Mouse (Mus musculus) liver, embryonic 12.5 days (tissue): ENCODE results near the gene Rexo5. TPM values are rescaled to one million over a fixed set of nuclear protein-coding genes. Genes with fewer than 3 reads are reported as not detected.

Source experiments
- ATAC-seq: fragments of 200-750 bp; cut with Nextera tagmentation; 2 replicates; pipeline ENCODE4 v1.8.0; 2017; ENCODE audit warnings: moderate number of reproducible peaks, mild to moderate bottlenecking, moderate library complexity
- H3K27ac ChIP-seq: fragments of 300-500 bp; sonication (generic); 2 replicates; pipeline ENCODE4 v1.5.1; 2016; ENCODE audit warnings: mild to moderate bottlenecking
- H3K27me3 ChIP-seq: fragments of 300-500 bp; sonication (generic); replicated peaks from 2 replicates; pipeline ENCODE4 v1.6.1; 2016; ENCODE audit warnings: mild to moderate bottlenecking, moderate library complexity
- H3K36me3 ChIP-seq: fragments of 300-500 bp; sonication (generic); 2 replicates; pipeline ENCODE4 v1.6.1; 2016; ENCODE audit warnings: mild to moderate bottlenecking, moderate library complexity
- H3K4me1 ChIP-seq: fragments of 300-500 bp; sonication (generic); 2 replicates; pipeline ENCODE4 v1.6.1; 2016
- H3K4me2 ChIP-seq: fragments of 300-500 bp; sonication (generic); 2 replicates; pipeline ENCODE4 v1.6.1; 2016; ENCODE audit warnings: mild to moderate bottlenecking, moderate library complexity
- H3K4me3 ChIP-seq: fragments of 300-500 bp; sonication (generic); 2 replicates; pipeline ENCODE4 v1.5.1; 2016; ENCODE audit warnings: mild to moderate bottlenecking, moderate library complexity
- H3K9ac ChIP-seq: fragments of 300-500 bp; sonication (generic); 2 replicates; pipeline ENCODE4 v1.6.1; 2016; ENCODE audit warnings: mild to moderate bottlenecking, moderate library complexity
- H3K9me3 ChIP-seq: fragments of 300-500 bp; sonication (generic); replicated peaks from 2 replicates; pipeline ENCODE4 v1.6.1; 2016; ENCODE audit warnings: mild to moderate bottlenecking, moderate library complexity
- WGBS: fragments of 180-500 bp; shearing (Covaris S2); methylation state at CpG from one replicate; pipeline ENCODE4 v1.1.7; 2016; ENCODE audit not compliant: insufficient replicate concordance; 5-methylcytosine and 5-hydroxymethylcytosine counted together
- polyA plus RNA-seq: library from polyadenylated mRNA; unstranded; fragments of >200 nt; fragmentation: Nextera tagmentation; extraction: Ambion mirVana; gene quantifications from 2 replicates; pipeline ENCODE4 v1.2.1, GENCODE M21; 2016

Gene Rexo5
- polyA plus RNA-seq, 1 experiment from 2014 or later = 14.0 TPM

DNA sequence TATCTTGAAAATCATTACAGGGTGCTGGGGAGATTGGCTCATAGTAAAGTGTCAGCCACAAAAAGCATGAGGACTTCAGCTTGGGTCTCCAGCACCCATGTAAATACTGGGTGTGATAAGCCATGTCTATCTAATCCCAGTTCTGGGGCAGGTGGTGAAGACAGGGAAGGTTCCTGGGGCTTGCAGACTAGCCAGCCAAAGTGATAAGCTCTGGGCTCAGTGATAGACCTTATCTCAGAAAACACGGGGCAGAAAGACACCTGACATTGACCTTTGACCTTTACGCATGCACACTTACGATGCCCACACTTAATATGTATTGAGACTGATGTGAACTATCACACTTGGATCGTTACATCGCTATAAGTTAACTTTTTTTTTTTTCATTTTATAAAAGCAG, 70.7 kb downstream of the Rexo5 start:
- H3K27ac ChIP-seq = no peak overlapping the region
- no peaks in the 10 kb centered on the region for H3K9me3 ChIP-seq
- no peak overlapping the region for H3K4me2 ChIP-seq
- peaks cover 6% of the 10 kb centered on the region for H3K36me3 ChIP-seq
- no peak overlapping the region for H3K9ac ChIP-seq
- ATAC-seq = peak; percentile 79; the same call in 1 of the 2 replicates
- no peaks in the 10 kb centered on the region for H3K27me3 ChIP-seq
- H3K4me1 ChIP-seq = peaks cover 44% of the 10 kb centered on the region
- no peak overlapping the region for H3K4me3 ChIP-seq
- 55% methylated on average over 5 of the region's 5 CpGs for WGBS

DNA sequence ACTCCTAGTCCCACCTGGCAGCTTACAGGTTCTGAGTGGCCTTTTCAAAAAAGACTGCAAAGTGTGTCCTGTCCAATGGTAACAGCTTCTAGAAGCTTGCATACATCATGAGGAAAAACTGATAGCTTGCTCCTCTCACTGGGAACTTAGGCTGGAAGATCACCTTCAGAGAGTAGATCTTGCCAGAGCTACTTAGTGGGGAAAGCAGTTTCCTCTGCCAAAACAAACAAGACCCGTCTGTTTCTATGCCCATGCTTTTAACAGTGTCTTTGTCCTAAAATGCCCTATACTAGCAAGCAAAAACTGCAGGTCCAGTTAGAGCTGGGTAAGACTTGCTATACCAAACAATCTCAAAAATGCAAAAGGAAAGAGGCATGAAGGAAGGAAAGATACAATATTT, 72.3 kb downstream of the Rexo5 start:
- H3K9me3 ChIP-seq = no peaks in the 10 kb centered on the region
- H3K4me3 ChIP-seq = no peak overlapping the region
- H3K27me3 ChIP-seq = no peaks in the 10 kb centered on the region
- no peak overlapping the region for H3K4me2 ChIP-seq
- H3K4me1 ChIP-seq = peaks cover 38% of the 10 kb centered on the region
- no peak for ATAC-seq
- no peak overlapping the region for H3K9ac ChIP-seq
- H3K27ac ChIP-seq = no peak overlapping the region
- WGBS = 73% methylated on average over 1 of the region's 1 CpGs
- H3K36me3 ChIP-seq = peaks cover 4% of the 10 kb centered on the region

DNA sequence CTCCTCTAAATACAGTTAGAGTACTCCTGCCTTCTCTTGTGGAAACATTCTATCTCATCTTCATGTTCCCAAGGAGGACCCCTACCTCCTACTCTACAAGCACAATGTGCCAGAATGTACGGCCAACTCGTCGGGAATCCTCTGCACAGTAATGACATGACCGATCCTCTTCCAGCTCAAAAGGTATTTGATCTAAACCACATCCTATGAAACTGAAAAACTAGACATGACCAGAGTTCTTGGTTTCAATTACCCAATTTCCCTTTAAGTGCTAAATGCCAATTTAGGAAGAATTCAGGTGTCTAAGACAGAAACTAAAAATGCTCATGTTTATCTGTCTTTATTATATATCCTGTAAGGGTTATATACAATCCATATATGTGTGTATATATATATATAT, 78.4 kb downstream of the Rexo5 start:
- Histone ChIP-seq H3K9ac (no peak overlapping the region), H3K27me3 (no peaks in the 10 kb centered on the region), H3K4me3 (no peak overlapping the region), H3K27ac (no peak overlapping the region), H3K36me3 (peaks cover 2% of the 10 kb centered on the region), H3K9me3 (no peaks in the 10 kb centered on the region), H3K4me1 (no peaks in the 10 kb centered on the region), H3K4me2 (no peak overlapping the region)
- WGBS = 85% methylated on average over 4 of the region's 4 CpGs
- ATAC-seq = no peak

DNA sequence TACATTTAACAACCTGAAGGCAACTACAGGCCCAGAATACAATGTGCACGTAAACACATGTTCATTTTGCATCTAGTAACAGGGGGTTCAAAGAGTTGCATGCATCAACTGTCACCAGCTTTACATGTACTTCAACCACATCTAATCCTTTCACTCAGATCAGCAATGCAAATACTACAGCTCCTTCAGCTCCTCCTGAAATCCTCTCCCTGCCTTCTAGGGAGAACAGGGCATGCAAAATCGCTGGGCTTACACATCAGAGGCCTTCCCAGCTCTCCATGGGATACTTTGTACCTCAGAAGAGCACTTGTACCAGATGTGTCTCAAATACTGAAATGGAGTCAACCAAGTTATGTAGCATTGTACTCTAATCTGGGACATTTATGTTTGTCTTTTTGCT, 79.2 kb downstream of the Rexo5 start:
- Histone ChIP-seq H3K27me3 (no peaks in the 10 kb centered on the region), H3K9me3 (no peaks in the 10 kb centered on the region), H3K4me3 (no peak overlapping the region), H3K4me1 (no peaks in the 10 kb centered on the region), H3K36me3 (no peaks in the 10 kb centered on the region), H3K4me2 (no peak overlapping the region), H3K9ac (no peak overlapping the region), H3K27ac (no peak overlapping the region)
- no peak for ATAC-seq
- 48% methylated on average over 2 of the region's 2 CpGs for WGBS

- 61% methylated on average over 3 of the region's 3 CpGs for WGBS
- H3K27me3 ChIP-seq = no peaks in the 10 kb centered on the region
- no peak overlapping the region for H3K4me3 ChIP-seq
- H3K27ac ChIP-seq = no peak overlapping the region
- no peak overlapping the region for H3K4me2 ChIP-seq
- no peak for ATAC-seq
- H3K4me1 ChIP-seq = no peaks in the 10 kb centered on the region
- H3K9ac ChIP-seq = no peak overlapping the region
- no peaks in the 10 kb centered on the region for H3K36me3 ChIP-seq
- H3K9me3 ChIP-seq = no peaks in the 10 kb centered on the region
Measured at GRCm38 (mm10) chr7:119875776-119876440, 82.1 kb downstream of the Rexo5 start.

DNA sequence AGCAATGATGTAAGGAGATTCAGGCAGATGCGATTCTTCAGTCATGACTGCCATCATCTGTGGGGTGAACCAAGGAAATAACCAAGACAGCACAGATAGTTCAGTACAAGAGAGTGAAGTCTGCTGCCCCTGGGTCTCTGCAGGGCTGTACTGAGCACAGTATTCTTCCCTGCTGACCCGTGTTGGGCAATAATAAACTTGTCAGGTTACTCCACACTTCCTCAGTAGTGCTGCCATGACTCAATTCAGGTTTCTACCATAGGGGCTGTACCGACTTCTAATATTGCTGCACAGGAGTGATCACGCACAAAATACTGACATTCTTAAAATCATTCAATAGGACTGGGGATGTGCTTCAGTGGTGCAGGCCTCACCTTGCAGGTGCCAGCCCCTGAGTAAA, 85.4 kb downstream of the Rexo5 start:
- Histone ChIP-seq H3K4me2 (no peak overlapping the region), H3K9me3 (no peaks in the 10 kb centered on the region), H3K27me3 (no peaks in the 10 kb centered on the region), H3K4me1 (no peaks in the 10 kb centered on the region), H3K4me3 (no peak overlapping the region), H3K27ac (no peak overlapping the region), H3K36me3 (no peaks in the 10 kb centered on the region), H3K9ac (no peak overlapping the region)
- ATAC-seq = no peak
- 70% methylated on average over 4 of the region's 4 CpGs for WGBS

DNA sequence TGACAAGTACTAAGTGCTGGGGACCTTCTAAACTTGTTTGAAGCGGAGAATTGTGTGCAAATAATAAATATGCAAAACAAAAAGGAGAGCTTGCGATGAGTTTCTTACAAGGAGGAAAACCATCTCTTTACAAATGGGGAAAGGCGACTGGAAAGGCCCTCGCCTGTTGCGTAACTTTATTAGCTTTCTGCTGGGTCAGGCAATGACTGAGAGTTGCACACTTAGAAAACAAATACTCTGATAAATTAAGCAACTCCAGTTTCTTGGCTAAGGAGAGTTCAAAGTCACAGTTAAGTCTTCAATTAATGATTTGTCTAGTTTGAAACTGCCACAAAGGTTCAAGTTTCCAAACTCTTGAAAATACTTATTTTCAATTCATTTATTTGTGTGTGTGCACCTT, 86.5 kb downstream of the Rexo5 start:
- Histone ChIP-seq H3K4me1 (no peaks in the 10 kb centered on the region), H3K27me3 (no peaks in the 10 kb centered on the region), H3K36me3 (no peaks in the 10 kb centered on the region), H3K9me3 (no peaks in the 10 kb centered on the region), H3K4me3 (no peak overlapping the region), H3K27ac (no peak overlapping the region), H3K9ac (no peak overlapping the region), H3K4me2 (no peak overlapping the region)
- 67% methylated on average over 5 of the region's 5 CpGs for WGBS
- ATAC-seq = no peak

GRCm38 (mm10) chr7:119881229-119881628, 87.4 kb downstream of the Rexo5 start:
- H3K27me3 ChIP-seq = no peaks in the 10 kb centered on the region
- no peaks in the 10 kb centered on the region for H3K9me3 ChIP-seq
- no peaks in the 10 kb centered on the region for H3K36me3 ChIP-seq
- H3K9ac ChIP-seq = no peak overlapping the region
- 84% methylated on average over 2 of the region's 2 CpGs for WGBS
- H3K4me3 ChIP-seq = no peak overlapping the region
- no peaks in the 10 kb centered on the region for H3K4me1 ChIP-seq
- no peak overlapping the region for H3K27ac ChIP-seq
- H3K4me2 ChIP-seq = no peak overlapping the region
- ATAC-seq = no peak

DNA sequence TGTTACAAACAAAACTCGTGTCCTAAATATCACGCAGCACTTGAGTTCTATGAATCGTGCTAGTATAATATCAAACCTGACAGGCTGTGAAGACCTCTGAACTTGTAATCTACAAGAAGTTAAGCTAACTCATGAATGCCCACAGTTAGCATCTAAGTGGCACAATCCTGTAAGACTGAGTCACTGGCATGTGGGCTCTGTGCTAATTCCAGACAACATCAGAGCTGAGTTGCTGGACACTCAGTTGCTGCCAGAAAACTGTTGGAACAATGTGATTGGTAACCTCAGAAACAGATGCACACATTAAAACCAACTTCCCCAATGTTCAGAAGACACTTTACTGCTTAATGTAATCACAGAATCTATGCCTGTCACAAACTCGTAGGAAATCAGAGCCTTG, 94.1 kb downstream of the Rexo5 start:
- Histone ChIP-seq H3K27me3 (no peaks in the 10 kb centered on the region), H3K4me2 (no peak overlapping the region), H3K27ac (no peak overlapping the region), H3K9ac (no peak overlapping the region), H3K4me3 (no peak overlapping the region), H3K36me3 (no peaks in the 10 kb centered on the region), H3K4me1 (peaks cover 8% of the 10 kb centered on the region; the same call in 1 of the 2 replicates), H3K9me3 (no peaks in the 10 kb centered on the region)
- ATAC-seq = no peak
- 71% methylated on average over 4 of the region's 4 CpGs for WGBS

DNA sequence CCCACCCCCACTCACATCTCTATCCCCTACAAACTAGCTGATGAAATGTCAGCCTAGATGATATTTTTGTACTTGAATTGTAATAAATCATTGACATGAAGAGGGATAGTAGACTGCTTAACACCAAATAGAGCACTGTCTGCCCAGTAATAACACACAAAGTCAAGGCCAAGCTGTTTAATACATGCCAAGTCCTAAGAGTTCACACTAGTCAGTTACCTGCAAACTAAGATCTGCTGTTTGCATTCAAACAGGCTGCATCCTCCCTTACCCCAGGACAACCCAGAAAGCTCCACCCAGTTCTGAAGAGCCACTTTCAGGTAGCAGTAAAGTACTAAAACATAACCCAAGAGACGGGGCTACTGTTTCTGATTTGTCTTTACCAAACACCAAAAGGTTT, 98.4 kb downstream of the Rexo5 start:
- Histone ChIP-seq H3K4me1 (peaks cover 42% of the 10 kb centered on the region), H3K9ac (no peak overlapping the region), H3K4me3 (no peak overlapping the region), H3K27ac (no peak overlapping the region), H3K36me3 (no peaks in the 10 kb centered on the region), H3K4me2 (no peak overlapping the region), H3K27me3 (no peaks in the 10 kb centered on the region), H3K9me3 (no peaks in the 10 kb centered on the region)
- no peak for ATAC-seq
- 79% methylated on average over 1 of the region's 1 CpGs for WGBS

DNA sequence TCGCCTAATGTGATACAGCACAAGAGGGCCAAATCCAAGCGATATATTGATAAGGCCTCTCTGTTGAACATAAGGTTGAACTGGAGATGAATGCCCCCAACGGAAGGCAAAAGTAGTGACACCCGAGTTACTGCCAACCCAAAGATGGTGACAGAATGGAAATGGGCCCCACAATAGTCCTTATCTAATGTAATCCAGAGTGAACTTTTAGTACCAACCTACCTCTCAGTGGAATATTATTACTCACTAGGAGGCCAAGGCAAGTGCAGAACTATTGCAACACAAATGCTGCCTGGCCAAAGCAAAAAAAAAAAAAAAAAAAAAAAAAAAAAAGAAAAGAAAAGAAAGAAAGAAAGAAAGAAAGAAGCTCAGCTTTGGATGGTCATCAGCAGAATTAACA, 98.9 kb downstream of the Rexo5 start:
- H3K4me2 ChIP-seq = no peak overlapping the region
- no peak overlapping the region for H3K4me3 ChIP-seq
- no peak overlapping the region for H3K27ac ChIP-seq
- no peak for ATAC-seq
- 66% methylated on average over 4 of the region's 4 CpGs for WGBS
- peaks cover 47% of the 10 kb centered on the region for H3K4me1 ChIP-seq
- no peaks in the 10 kb centered on the region for H3K27me3 ChIP-seq
- no peak overlapping the region for H3K9ac ChIP-seq
- H3K9me3 ChIP-seq = no peaks in the 10 kb centered on the region
- no peaks in the 10 kb centered on the region for H3K36me3 ChIP-seq

GRCm38 (mm10) chr7:119894818-119895544, 101.2 kb downstream of the Rexo5 start:
- Histone ChIP-seq H3K9ac (peak overlapping the region; percentile 82), H3K36me3 (no peaks in the 10 kb centered on the region), H3K4me3 (peak overlapping the region; percentile 72), H3K9me3 (no peaks in the 10 kb centered on the region), H3K4me1 (peaks cover 55% of the 10 kb centered on the region), H3K4me2 (peak overlapping the region; percentile 90), H3K27ac (no peak overlapping the region; the same call in 1 of the 2 replicates), H3K27me3 (no peaks in the 10 kb centered on the region)
- WGBS = 2% methylated on average over 15 of the region's 15 CpGs
- ATAC-seq = peak; percentile 31
